Mouse (Mus musculus) megakaryocyte, embryonic 14.5 days (primary cell): ENCODE data around the gene Asb16. TPM values are rescaled to one million over a fixed set of nuclear protein-coding genes. Genes with fewer than 3 reads are reported as not detected.
A peak's percentile ranks its signal among the peaks of the same experiment; 100 is the strongest.

ENCODE experiments used
- H3K27me3 ChIP-seq: replicated peaks from 2 replicates; pipeline ENCODE3; 2012; ENCODE audit warnings: inconsistent platforms
- H3K36me3 ChIP-seq: replicated peaks from 2 replicates; pipeline ENCODE3; 2012; ENCODE audit warnings: low read length, inconsistent platforms, mixed read lengths
- H3K4me1 ChIP-seq: 2 replicates; pipeline ENCODE4 v1.6.1; 2012; ENCODE audit warnings: inconsistent platforms
- H3K4me3 ChIP-seq: replicated peaks from 2 replicates; pipeline ENCODE3; 2012; ENCODE audit warnings: moderate library complexity, mild to moderate bottlenecking, inconsistent platforms
- H3K9me3 ChIP-seq: 2 replicates; pipeline ENCODE4 v1.6.1; 2012; ENCODE audit warnings: inconsistent platforms
- FLI1 ChIP-seq: IDR thresholded peaks from 2 replicates; pipeline ENCODE4 v1.6.1; 2012; ENCODE audit warnings: low read length, inconsistent platforms, mixed read lengths
- GATA1 ChIP-seq: IDR thresholded peaks from 3 replicates; pipeline ENCODE4 v1.6.1; 2012; ENCODE audit warnings: mixed read lengths, low read length, inconsistent platforms, borderline replicate concordance
- polyA plus RNA-seq: library from polyadenylated mRNA; stranded (reverse); fragments of >175 nt; gene quantifications from 2 replicates; pipeline ENCODE4 v1.2.3, GENCODE M21; 2012; ENCODE audit warnings: low replicate concordance; ENCODE audit not compliant: insufficient read depth

Asb16 gene
- polyA plus RNA-seq, 1 experiment: not detected

DNA sequence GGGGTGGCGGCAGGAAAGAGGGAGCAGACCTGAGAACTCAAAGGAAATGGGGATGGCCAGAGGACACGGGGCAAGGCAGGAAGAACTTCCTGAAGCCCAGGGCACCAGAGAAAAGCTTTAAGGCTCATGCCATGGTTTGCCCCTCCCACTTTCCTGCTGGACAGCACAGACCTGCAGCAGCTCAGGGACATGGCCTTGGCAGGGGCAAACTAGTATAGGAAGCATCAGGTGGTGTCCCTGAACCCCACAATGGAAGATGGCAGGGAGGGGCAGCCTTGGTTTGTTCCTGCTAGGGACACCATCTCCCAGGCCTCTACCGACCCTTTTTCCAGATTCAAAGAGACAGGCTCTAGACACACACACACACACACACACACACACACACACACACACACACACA is 36.8 kb downstream of the Asb16 start:
- H3K9me3 ChIP-seq: no peaks in the 10 kb centered on the region
- H3K36me3 ChIP-seq: peaks cover 53% of the 10 kb centered on the region
- TF ChIP-seq GATA1: no peak
- TF ChIP-seq FLI1: no peak
- no peaks in the 10 kb centered on the region for H3K27me3 ChIP-seq
- peaks cover 49% of the 10 kb centered on the region for H3K4me1 ChIP-seq
- H3K4me3 ChIP-seq: no peak overlapping the region

DNA sequence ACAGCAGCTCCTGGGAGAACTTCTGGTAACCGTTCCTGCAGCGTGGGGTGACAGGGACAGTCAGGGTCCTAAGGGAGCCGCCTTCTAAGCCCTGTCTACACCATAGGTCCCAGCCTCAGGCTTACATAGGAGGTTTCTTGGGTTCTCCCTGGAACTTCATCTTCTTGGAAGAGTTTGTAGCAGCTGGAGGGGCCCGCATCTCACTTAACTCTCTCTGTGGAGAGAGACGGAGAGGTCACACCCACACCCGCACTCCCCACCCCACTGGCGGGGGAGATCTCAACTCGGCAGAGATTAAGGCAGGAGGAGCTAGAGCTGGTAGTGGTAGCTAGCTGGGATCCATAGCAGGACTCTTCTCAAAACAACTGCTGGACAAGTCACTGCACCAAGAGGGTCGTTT is 39.6 kb downstream of the Asb16 start:
- TF ChIP-seq FLI1 (no peak), GATA1 (no peak)
- peaks cover 80% of the 10 kb centered on the region for H3K36me3 ChIP-seq
- H3K9me3 ChIP-seq: no peaks in the 10 kb centered on the region
- H3K4me1 ChIP-seq: peaks cover 69% of the 10 kb centered on the region
- H3K4me3 ChIP-seq: no peak overlapping the region
- no peaks in the 10 kb centered on the region for H3K27me3 ChIP-seq

DNA sequence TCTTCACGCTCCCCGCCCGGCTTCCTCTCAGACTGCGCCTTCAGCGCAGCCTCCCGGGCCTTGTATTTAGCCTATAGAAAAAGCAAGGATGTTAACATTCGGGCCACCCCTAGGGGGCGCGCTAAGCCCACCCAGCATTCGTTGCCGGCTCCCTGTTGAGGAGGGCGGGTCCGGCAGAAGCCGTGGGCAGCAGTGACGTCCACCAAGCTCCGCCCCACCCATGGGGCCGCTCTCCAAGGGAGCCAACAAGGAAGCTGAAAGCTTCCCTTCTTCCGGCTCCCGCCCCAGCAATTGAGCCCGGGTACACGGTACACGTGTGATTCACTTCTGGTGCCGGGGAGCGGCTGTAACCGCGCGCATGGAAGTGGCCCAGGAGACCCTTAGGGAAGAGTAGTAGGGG is 40.4 kb downstream of the Asb16 start:
- peaks cover 76% of the 10 kb centered on the region for H3K4me1 ChIP-seq
- no peak; the same call in 1 of the 2 replicates for TF ChIP-seq FLI1
- TF ChIP-seq GATA1: no peak
- peaks cover 89% of the 10 kb centered on the region for H3K36me3 ChIP-seq
- H3K27me3 ChIP-seq: no peaks in the 10 kb centered on the region
- H3K9me3 ChIP-seq: no peaks in the 10 kb centered on the region
- H3K4me3 ChIP-seq: peak overlapping the region; percentile 89

DNA sequence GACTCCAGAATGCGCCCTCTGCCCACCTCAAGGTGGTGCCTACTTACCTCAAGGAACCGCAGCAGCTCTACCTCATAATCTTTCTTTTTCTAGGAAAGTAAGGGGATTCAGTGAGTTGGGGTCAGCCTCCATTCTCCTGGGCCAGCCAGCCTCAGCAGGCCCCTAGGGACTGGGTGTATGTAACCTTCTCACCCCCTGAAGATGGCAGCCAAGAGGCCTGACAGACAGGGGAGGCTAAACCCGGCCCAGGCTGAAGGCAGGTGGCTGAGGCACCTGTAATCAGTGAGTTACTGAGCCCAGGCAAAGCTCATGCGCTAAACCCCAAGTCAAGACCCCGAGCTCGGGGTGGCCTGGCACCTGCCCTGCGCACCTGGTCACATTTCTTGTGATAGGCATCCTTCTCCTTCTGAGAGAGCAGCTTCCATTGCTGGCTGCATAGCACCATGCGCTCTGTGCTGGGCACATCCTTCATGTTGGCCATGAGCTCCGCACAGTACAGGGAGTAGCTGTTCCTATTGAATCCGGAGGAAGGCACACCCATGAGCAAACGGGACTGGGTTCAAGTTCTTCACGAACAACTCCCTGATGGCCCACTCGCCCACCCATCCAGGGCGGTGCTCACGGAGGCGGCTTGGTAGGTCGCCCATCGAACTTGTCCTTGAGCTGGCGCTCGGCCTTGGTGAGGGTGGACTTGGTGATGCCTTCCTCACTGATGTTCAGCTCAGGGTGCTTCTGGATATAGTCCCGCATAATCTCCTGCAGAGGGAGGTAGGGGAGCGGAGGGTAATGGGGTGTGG is 41.5 kb downstream of the Asb16 start:
- TF ChIP-seq GATA1: no peak
- TF ChIP-seq FLI1: no peak
- Histone ChIP-seq H3K4me1 (peaks cover 86% of the 10 kb centered on the region), H3K27me3 (no peaks in the 10 kb centered on the region), H3K9me3 (no peaks in the 10 kb centered on the region), H3K36me3 (peaks cover 96% of the 10 kb centered on the region), H3K4me3 (peak overlapping the region; percentile 89)

DNA sequence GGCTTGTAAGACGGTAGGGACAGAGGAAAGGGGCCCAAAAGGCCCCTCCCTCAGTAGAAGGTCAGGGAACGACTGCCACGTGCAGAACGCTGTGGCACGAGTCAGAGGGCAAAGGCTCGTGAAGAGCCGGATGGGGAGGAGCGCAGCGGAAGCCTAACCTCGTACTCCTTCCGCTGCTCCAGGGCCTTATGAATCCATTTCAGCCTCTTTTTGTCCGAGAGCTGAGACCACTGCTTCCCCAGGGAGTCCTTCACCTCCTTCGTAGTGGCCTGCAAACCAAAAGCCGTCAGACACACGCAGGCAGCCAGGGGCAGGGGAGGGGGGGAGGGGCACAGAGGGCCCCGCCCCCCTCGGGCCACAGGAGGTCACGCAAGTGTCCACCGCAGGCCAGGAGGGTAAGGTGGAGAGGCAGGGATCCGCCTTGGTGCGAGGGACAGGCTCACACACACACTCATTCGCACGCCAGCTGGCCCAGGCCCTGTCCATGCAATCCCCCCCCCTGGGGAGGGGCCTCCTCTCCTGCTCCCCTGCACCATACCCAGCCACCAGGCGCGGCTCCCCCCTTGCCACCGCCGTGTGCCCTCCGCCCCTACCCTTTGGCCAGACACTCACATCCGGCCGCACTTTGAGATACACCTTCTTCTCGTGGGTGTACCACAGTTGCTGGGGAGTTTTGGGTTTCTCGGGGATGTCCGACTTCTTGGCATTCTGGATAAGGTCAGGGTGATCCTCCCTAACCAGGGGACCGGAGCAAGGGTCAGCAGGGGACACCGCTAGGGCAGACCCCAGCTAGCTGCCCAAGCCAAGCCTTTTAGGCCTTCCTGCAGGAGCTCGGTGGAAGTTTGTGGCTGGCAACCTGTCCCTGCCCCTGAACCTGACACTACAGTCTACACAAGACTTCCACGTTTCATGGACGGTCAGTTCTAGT is 42.5 kb downstream of the Asb16 start:
- H3K9me3 ChIP-seq: no peaks in the 10 kb centered on the region
- H3K36me3 ChIP-seq: peaks cover 98% of the 10 kb centered on the region
- peaks cover 92% of the 10 kb centered on the region for H3K4me1 ChIP-seq
- no peaks in the 10 kb centered on the region for H3K27me3 ChIP-seq
- TF ChIP-seq FLI1 (no peak), GATA1 (no peak)
- H3K4me3 ChIP-seq: no peak overlapping the region

DNA sequence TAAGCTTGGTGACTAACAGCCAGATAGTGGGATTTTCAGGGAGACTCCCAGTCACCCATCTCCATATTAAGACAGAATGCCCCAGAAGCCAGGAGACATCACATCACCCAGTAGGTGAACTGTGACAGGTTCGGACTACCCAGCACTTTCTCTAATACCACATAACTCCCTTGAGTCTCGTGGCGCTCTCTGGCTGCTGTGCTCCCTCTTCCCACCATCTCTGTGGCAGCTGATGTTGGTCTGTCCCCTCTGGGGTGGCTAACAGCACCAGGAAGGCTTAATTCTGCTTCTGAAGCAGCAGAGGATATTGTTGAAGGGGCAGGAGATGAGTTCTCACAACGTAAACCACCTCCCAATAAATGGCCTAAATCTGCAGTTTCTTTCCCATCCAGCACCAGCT is 43.4 kb downstream of the Asb16 start:
- H3K4me3 ChIP-seq: no peak overlapping the region
- H3K27me3 ChIP-seq: no peaks in the 10 kb centered on the region
- no peaks in the 10 kb centered on the region for H3K9me3 ChIP-seq
- TF ChIP-seq GATA1 (no peak), FLI1 (no peak)
- peaks cover 89% of the 10 kb centered on the region for H3K36me3 ChIP-seq
- peaks cover 88% of the 10 kb centered on the region for H3K4me1 ChIP-seq

DNA sequence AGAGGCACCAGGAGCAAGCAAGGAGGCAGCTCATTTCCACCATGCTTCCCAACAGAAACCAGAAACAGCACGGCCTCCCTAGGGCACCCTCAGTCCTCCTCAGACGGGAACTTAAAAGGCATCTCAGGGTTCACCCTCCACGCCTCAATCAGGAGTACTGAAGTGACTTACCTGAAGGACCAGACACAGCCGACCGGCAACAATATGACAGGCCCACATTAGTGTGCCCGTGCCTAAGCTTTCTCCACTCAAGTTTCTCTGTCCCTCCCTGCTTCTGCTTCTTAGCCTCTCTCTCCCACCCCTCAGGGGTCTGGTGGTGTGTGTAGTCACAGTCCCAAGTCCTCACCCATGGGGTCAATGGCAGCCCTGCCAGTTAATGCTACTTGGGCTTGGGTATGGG is 44.0 kb downstream of the Asb16 start:
- TF ChIP-seq FLI1 (no peak), GATA1 (no peak)
- H3K4me3 ChIP-seq: no peak overlapping the region
- H3K9me3 ChIP-seq: no peaks in the 10 kb centered on the region
- peaks cover 83% of the 10 kb centered on the region for H3K36me3 ChIP-seq
- peaks cover 87% of the 10 kb centered on the region for H3K4me1 ChIP-seq
- no peaks in the 10 kb centered on the region for H3K27me3 ChIP-seq

DNA sequence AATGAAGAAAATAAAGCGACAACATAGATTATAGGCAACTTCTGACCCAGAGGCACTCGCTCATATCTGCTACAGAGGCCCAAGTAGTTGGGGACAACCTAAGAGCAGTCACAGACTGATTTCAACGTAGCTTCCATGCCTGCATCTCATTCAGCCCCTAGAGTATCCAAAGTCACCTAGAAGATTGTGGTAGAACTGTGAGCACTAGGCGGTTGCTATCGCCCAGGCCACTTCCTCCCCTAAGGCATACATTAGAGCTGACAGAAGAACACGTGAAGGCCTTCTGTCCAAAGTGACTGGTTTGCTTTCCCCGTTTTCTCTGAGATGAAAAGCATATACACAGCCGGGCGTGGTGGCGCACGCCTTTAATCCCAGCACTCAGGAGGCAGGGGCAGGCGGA is 45.8 kb downstream of the Asb16 start:
- TF ChIP-seq FLI1 (no peak), GATA1 (no peak)
- Histone ChIP-seq H3K36me3 (peaks cover 68% of the 10 kb centered on the region), H3K27me3 (no peaks in the 10 kb centered on the region), H3K4me3 (no peak overlapping the region), H3K9me3 (no peaks in the 10 kb centered on the region), H3K4me1 (peaks cover 69% of the 10 kb centered on the region)

DNA sequence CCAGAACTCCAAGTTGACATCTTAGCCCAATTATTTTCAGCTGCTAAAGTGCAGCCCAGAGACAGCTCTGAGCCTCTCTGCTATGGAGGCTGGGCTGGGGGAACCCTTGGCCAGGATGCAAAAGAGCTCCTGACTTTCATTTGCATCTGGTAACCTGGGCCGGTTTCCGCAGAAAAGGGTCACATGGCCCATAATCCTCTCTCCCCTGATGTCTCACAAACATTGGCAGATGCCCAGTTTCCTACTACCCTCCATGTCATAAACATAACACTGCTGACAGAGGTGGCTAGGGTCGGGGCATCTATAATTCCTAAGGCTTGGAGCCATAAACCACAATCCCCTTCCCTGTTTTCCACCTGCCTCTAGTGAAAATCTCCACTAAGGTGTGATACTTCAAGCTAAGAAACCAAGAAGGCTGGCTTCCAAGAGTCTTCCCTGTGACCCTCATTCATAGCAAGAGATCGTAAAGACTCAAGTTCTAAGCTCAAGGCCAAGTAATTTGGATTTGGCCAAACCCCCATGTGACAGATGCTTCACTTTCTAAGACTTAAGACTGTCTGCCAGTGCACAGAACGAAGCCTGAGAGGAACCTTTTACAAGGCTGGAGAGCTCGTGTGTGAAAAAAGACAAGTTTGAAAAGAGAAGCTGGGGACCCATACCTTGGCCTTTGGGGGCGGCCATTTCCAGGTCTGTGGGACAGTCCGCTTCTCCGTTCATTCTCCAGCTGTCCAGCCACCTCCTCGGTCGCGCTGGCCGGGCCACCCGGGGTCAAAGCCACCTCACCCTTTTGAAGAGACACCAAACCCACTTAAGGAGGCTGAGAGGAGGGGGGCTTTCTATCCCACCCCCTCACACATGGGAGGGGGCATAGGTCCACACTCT is 47.4 kb downstream of the Asb16 start:
- peaks cover 52% of the 10 kb centered on the region for H3K36me3 ChIP-seq
- TF ChIP-seq FLI1 (no peak), GATA1 (no peak)
- peak overlapping the region; percentile 92 for H3K4me3 ChIP-seq
- H3K27me3 ChIP-seq: peaks cover 5% of the 10 kb centered on the region
- H3K4me1 ChIP-seq: peaks cover 65% of the 10 kb centered on the region
- no peaks in the 10 kb centered on the region for H3K9me3 ChIP-seq
